Mouse (Mus musculus): ENCODE results near the gene Gm7029. TPM values are rescaled to one million over a fixed set of nuclear protein-coding genes. Genes with fewer than 3 reads are reported as not detected.

Gm7029 gene
- total and polyA plus RNA-seq, 2 experiments from 2014 or later, result not detected

GRCm38 (mm10) chr17:33916847-33917655, 43.4 kb downstream of the Gm7029 start:
- Histone ChIP-seq H3K4me2 (ENCODE audit: low read depth, low read length) (peak overlapping the region; percentile 76), H3K9ac (replicated peaks; ENCODE audit: low read length) (no peak overlapping the region), H3K4me3 (ENCODE audit: low read length) (peak overlapping the region; percentile 58), H3K36me3 (ENCODE audit: insufficient read depth, low read length) (peaks cover 21% of the 10 kb centered on the region), H3K27me3 (ENCODE audit: insufficient read depth, low read length) (no peaks in the 10 kb centered on the region), H3K4me1 (ENCODE audit: insufficient read depth, low read length) (0 out of 2 replicates have a peak, but pooled peaks cover 5% of the 10 kb centered on the region), H3K9me3 (ENCODE audit: low read length) (no peaks in the 10 kb centered on the region), H3K27ac (no peak overlapping the region)
- no peak for DNase-seq (ENCODE audit: low spot score)
- TF ChIP-seq CTCF (IDR thresholded peaks at IDR 0.05; ENCODE audit: low read depth), result no peak
- WGBS, result 69% methylated on average over 31 of the region's 31 CpGs
- ATAC-seq, result no peak

- WGBS, result 83% methylated on average over 18 of the region's 18 CpGs
- Histone ChIP-seq H3K27me3 (ENCODE audit: insufficient read depth, low read length) (no peaks in the 10 kb centered on the region), H3K27ac (no peak overlapping the region), H3K4me3 (ENCODE audit: low read length) (no peak overlapping the region), H3K9me3 (ENCODE audit: low read length) (no peaks in the 10 kb centered on the region), H3K9ac (replicated peaks; ENCODE audit: low read length) (no peak overlapping the region), H3K4me1 (ENCODE audit: insufficient read depth, low read length) (0 out of 2 replicates have a peak, but pooled peaks cover 5% of the 10 kb centered on the region), H3K36me3 (ENCODE audit: insufficient read depth, low read length) (peaks cover 16% of the 10 kb centered on the region; the same call in 1 of the 2 replicates), H3K4me2 (ENCODE audit: low read depth, low read length) (no peak overlapping the region)
- TF ChIP-seq CTCF (IDR thresholded peaks at IDR 0.05; ENCODE audit: low read depth), result no peak
- ATAC-seq (no peak), DNase-seq (ENCODE audit: low spot score) (no peak)
These were observed 44.1 kb downstream of the Gm7029 start for GRCm38 (mm10) chr17:33917656-33918292.

GRCm38 (mm10) chr17:33918293-33919203, 44.9 kb downstream of the Gm7029 start:
- 62% methylated on average over 37 of the region's 37 CpGs for WGBS
- H3K27me3 ChIP-seq (ENCODE audit: insufficient read depth, low read length), result no peaks in the 10 kb centered on the region
- H3K9me3 ChIP-seq (ENCODE audit: low read length), result no peaks in the 10 kb centered on the region
- ATAC-seq (no peak), DNase-seq (ENCODE audit: low spot score) (no peak)
- peak overlapping the region; percentile 48; the same call in 1 of the 2 replicates for H3K4me3 ChIP-seq (ENCODE audit: low read length)
- H3K36me3 ChIP-seq (ENCODE audit: insufficient read depth, low read length), result peaks cover 11% of the 10 kb centered on the region; the same call in 1 of the 2 replicates
- peak overlapping the region; percentile 74 for H3K4me2 ChIP-seq (ENCODE audit: low read depth, low read length)
- H3K9ac ChIP-seq (replicated peaks; ENCODE audit: low read length), result no peak overlapping the region
- no peak for TF ChIP-seq CTCF (IDR thresholded peaks at IDR 0.05; ENCODE audit: low read depth)
- 0 out of 2 replicates have a peak, but pooled peaks cover 5% of the 10 kb centered on the region for H3K4me1 ChIP-seq (ENCODE audit: insufficient read depth, low read length)
- no peak overlapping the region for H3K27ac ChIP-seq

- Histone ChIP-seq H3K9ac (replicated peaks; ENCODE audit: low read length) (peak overlapping the region; percentile 52), H3K4me2 (ENCODE audit: low read depth, low read length) (peak overlapping the region; percentile 74), H3K27me3 (ENCODE audit: insufficient read depth, low read length) (no peaks in the 10 kb centered on the region), H3K9me3 (ENCODE audit: low read length) (no peaks in the 10 kb centered on the region), H3K27ac (peak overlapping the region; percentile 59), H3K4me3 (ENCODE audit: low read length) (peak overlapping the region; percentile 48), H3K36me3 (ENCODE audit: insufficient read depth, low read length) (peaks cover 2% of the 10 kb centered on the region; the same call in 1 of the 2 replicates), H3K4me1 (ENCODE audit: insufficient read depth, low read length) (0 out of 2 replicates have a peak, but pooled peaks cover 5% of the 10 kb centered on the region)
- peak; percentile 51 for DNase-seq (ENCODE audit: low spot score)
- TF ChIP-seq CTCF (IDR thresholded peaks at IDR 0.05; ENCODE audit: low read depth), result peak; percentile 47
- 3% methylated on average over 52 of the region's 52 CpGs for WGBS
- no peak for ATAC-seq
These were observed 46.0 kb downstream of the Gm7029 start for GRCm38 (mm10) chr17:33919351-33920281.

GRCm38 (mm10) chr17:33920282-33921097, 46.9 kb downstream of the Gm7029 start:
- H3K27ac ChIP-seq, result peak overlapping the region; percentile 59
- 0 out of 2 replicates have a peak, but pooled peaks cover 5% of the 10 kb centered on the region for H3K4me1 ChIP-seq (ENCODE audit: insufficient read depth, low read length)
- H3K9me3 ChIP-seq (ENCODE audit: low read length), result no peaks in the 10 kb centered on the region
- H3K4me2 ChIP-seq (ENCODE audit: low read depth, low read length), result peak overlapping the region; percentile 74
- H3K4me3 ChIP-seq (ENCODE audit: low read length), result peak overlapping the region; percentile 48
- DNase-seq (ENCODE audit: low spot score) (peak; percentile 86), ATAC-seq (peak; percentile 27; the same call in 1 of the 2 replicates)
- peak overlapping the region; percentile 52 for H3K9ac ChIP-seq (replicated peaks; ENCODE audit: low read length)
- no peaks in the 10 kb centered on the region for H3K27me3 ChIP-seq (ENCODE audit: insufficient read depth, low read length)
- no peaks in the 10 kb centered on the region for H3K36me3 ChIP-seq (ENCODE audit: insufficient read depth, low read length)
- WGBS, result 2% methylated on average over 36 of the region's 36 CpGs
- TF ChIP-seq CTCF (IDR thresholded peaks at IDR 0.05; ENCODE audit: low read depth), result peak; percentile 87

Measured in hindbrain, postnatal 0 days (tissue).